Mouse (Mus musculus): ENCODE measurements at regions not wholly inside any gene's neighbourhood (a gene's known extent, or its start where the extent isn't known, plus 50 kb on each side); places are given as distances from the start of the nearest gene placed in this dataset.
A peak's percentile ranks its signal among the peaks of the same experiment; 100 is the strongest.

DNA sequence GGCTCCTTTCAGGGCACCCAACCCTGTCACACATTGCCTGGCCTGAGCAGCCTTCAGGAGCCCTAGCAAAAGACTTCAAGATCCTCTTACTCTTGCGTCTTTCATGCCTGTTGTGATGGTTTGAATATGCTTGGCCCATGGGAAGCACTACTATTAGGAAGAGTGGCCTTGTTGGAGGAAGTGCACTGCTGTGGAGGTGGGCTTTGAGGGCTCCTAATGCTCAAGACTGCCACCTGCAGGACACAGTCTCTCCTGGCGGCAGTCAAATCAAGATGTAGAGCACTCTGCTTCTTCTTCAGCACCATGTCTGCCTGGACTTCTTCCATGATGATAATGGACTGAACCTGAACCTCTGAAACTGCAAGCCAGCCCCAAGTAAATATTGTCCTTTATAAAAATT, 73.0 kb downstream of the Tsen15 start:
- Histone ChIP-seq H3K9me3 (no peaks in the 10 kb centered on the region), H3K4me2 (no peak overlapping the region), H3K4me1 (no peaks in the 10 kb centered on the region), H3K9ac (no peak overlapping the region), H3K36me3 (no peaks in the 10 kb centered on the region), H3K27ac (replicated peaks) (no peak overlapping the region), H3K4me3 (no peak overlapping the region), H3K27me3 (replicated peaks) (no peaks in the 10 kb centered on the region)
- no peak for ATAC-seq (ENCODE audit: extremely low read depth, insufficient number of reproducible peaks, low FRiP score, low TSS enrichment)
- 65% methylated on average over 2 of the region's 2 CpGs for WGBS

DNA sequence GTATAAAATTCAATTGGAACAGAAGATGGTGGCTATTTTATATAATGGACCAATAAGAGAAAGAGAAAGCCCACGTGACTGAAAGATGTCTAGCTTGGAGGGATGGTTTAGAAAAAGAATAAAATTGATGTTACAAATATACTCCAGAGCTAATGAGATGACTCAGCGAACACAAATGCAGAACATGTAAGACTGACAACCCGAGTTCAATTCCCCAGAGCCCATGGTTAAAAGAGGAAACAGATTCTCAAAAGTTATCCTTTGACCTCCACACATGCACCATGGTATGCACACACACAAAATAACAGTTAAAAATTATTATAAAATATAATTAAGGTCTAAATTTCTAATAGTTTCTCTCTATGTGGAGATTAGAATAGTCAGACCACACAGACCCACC, 81.0 kb downstream of the Tsen15 start:
- WGBS = 79% methylated on average over 3 of the region's 3 CpGs
- no peaks in the 10 kb centered on the region for H3K9me3 ChIP-seq
- H3K27ac ChIP-seq (replicated peaks) = peak overlapping the region; percentile 94
- no peak overlapping the region for H3K4me2 ChIP-seq
- no peaks in the 10 kb centered on the region for H3K27me3 ChIP-seq (replicated peaks)
- no peak overlapping the region for H3K4me3 ChIP-seq
- ATAC-seq (ENCODE audit: extremely low read depth, insufficient number of reproducible peaks, low FRiP score, low TSS enrichment) = no peak
- no peak overlapping the region for H3K9ac ChIP-seq
- peaks cover 30% of the 10 kb centered on the region for H3K4me1 ChIP-seq
- H3K36me3 ChIP-seq = no peaks in the 10 kb centered on the region

- WGBS = 36% methylated on average over 14 of the region's 14 CpGs
- Histone ChIP-seq H3K4me2 (peak overlapping the region; percentile 54), H3K4me3 (no peak overlapping the region)
These were observed 81.9 kb downstream of the Tsen15 start for GRCm38 (mm10) chr1:152304487-152305130.

DNA sequence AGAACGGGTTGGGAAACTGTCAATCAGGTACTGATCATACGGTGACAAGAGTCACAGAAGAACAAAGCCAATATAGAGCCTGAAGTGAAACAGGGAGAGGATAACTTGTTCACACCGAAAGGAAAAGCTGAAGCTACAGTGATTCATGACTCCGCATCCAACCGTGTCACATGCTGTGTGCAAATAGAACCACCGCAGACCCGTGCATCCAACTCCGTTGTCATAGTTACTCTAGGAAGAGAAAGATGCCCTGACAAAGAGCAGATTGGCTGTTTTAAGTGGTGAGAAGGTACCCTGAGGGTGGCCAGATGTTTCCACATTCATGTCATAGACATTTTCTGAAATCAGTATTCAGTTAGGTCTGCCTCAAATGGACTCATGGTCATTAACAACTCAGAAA, 85.1 kb downstream of the Tsen15 start:
- Histone ChIP-seq H3K4me1 (peaks cover 30% of the 10 kb centered on the region), H3K36me3 (no peaks in the 10 kb centered on the region), H3K4me3 (no peak overlapping the region), H3K9me3 (no peaks in the 10 kb centered on the region), H3K9ac (no peak overlapping the region), H3K4me2 (no peak overlapping the region), H3K27ac (replicated peaks) (no peak overlapping the region), H3K27me3 (replicated peaks) (no peaks in the 10 kb centered on the region)
- ATAC-seq (ENCODE audit: extremely low read depth, insufficient number of reproducible peaks, low FRiP score, low TSS enrichment) = no peak
- WGBS = 86% methylated on average over 8 of the region's 8 CpGs

More at GRCm38 (mm10) chr1:152304487-152305130, 81.9 kb downstream of the Tsen15 start:
- Histone ChIP-seq H3K27me3 (replicated peaks) (no peaks in the 10 kb centered on the region), H3K9me3 (no peaks in the 10 kb centered on the region), H3K27ac (replicated peaks) (peak overlapping the region; percentile 94), H3K4me1 (peaks cover 30% of the 10 kb centered on the region), H3K9ac (peak overlapping the region; percentile 47), H3K36me3 (no peaks in the 10 kb centered on the region)
- no peak; the same call in 1 of the 2 replicates for ATAC-seq (ENCODE audit: extremely low read depth, insufficient number of reproducible peaks, low FRiP score, low TSS enrichment)

DNA sequence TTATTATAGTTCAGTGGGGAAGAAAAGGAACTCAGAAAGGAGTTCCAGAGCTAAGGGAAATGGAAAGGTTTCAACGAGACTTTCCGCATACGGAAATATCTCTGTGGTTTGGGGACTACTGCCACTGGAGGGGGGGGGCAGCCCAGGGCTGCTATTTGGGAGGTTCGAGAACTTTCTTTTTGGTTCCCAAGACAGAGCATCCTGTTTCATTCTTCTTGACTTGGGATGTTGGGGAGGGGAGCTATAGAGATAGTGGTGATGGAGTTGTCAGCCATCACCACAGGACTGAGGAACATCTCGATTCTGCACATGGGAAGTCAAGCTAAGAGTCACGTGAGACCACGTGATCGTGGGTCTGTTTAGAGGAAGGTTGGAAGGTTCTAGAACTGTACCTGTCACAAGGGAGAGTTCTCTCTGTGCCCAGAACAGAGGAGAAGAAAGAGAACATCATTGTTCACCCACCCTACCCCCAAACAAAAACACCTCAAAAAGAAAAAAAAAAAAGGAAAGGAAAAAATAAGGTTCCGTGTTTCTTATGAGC, 94.2 kb downstream of the Tsen15 start:
- Histone ChIP-seq H3K36me3 (no peaks in the 10 kb centered on the region), H3K27me3 (replicated peaks) (no peaks in the 10 kb centered on the region; the same call in 1 of the 2 replicates)

GRCm38 (mm10) chr1:152290768-152291167, 95.7 kb downstream of the Tsen15 start:
- peak overlapping the region; percentile 18; the same call in 1 of the 2 replicates for H3K4me3 ChIP-seq
- H3K9ac ChIP-seq = peak overlapping the region; percentile 28; the same call in 1 of the 2 replicates
- H3K4me2 ChIP-seq = peak overlapping the region; percentile 46

More for the DNA sequence above, 94.2 kb downstream of the Tsen15 start:
- ATAC-seq (ENCODE audit: extremely low read depth, insufficient number of reproducible peaks, low FRiP score, low TSS enrichment) = no peak
- H3K9ac ChIP-seq = no peak overlapping the region
- H3K9me3 ChIP-seq = no peaks in the 10 kb centered on the region
- no peak overlapping the region for H3K4me3 ChIP-seq
- H3K4me1 ChIP-seq = peaks cover 16% of the 10 kb centered on the region
- no peak overlapping the region for H3K27ac ChIP-seq (replicated peaks)
- no peak overlapping the region for H3K4me2 ChIP-seq
- WGBS = 71% methylated on average over 9 of the region's 9 CpGs

DNA sequence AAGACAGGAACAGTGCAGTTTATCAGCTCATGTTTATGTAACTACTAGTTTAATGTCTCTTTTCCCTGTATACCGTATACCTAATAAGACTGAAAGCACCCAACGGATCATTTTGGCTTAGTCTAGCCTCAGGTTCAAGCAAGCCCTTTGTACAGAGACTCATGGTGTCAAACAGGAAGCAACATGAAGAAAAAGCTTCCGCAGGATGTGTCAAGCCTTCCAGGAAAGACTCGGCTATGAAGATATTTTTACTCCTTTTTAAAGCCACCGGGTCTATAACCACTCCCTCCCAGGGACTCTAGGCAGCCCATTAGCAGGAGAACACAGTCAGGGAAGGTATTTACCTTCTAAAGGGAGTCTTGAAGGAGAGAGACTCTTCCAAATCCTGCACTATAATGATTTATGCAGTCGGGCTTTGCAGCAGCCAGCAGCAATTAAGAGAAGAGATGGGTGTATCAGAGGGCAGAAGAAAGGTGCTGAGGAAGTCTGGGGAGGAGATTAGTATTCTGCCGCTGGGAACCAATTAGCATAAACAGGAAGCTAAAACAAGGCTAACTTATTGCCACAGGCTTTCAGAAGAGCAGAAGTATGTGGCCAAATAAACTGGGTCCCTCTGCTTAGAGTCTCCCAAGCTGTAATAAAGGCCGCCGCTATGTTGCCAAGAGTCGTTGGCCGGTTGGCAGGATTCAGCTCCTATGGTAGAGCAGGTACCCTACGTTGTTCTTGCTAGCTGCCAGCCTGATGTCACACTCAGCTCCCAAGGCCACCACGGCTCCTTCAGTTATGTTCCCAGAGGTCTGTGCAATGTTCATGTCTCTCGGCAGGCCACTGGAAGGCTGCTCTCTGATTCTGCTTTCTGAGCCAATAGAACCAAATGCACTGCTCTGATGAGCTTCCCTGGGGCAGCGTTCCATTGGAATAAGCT, 98.7 kb downstream of the Tsen15 start:
- no peak overlapping the region for H3K4me3 ChIP-seq
- 59% methylated on average over 15 of the region's 15 CpGs for WGBS
- H3K9me3 ChIP-seq = no peaks in the 10 kb centered on the region
- H3K9ac ChIP-seq = no peak overlapping the region
- ATAC-seq (ENCODE audit: extremely low read depth, insufficient number of reproducible peaks, low FRiP score, low TSS enrichment) = no peak
- peaks cover 16% of the 10 kb centered on the region for H3K4me1 ChIP-seq
- no peaks in the 10 kb centered on the region for H3K27me3 ChIP-seq (replicated peaks)
- H3K36me3 ChIP-seq = no peaks in the 10 kb centered on the region
- H3K4me2 ChIP-seq = no peak overlapping the region
- H3K27ac ChIP-seq (replicated peaks) = no peak overlapping the region

More at GRCm38 (mm10) chr1:152290768-152291167, 95.7 kb downstream of the Tsen15 start:
- H3K36me3 ChIP-seq = no peaks in the 10 kb centered on the region
- ATAC-seq (ENCODE audit: extremely low read depth, insufficient number of reproducible peaks, low FRiP score, low TSS enrichment) = no peak
- 38% methylated on average over 7 of the region's 7 CpGs for WGBS
- no peaks in the 10 kb centered on the region; the same call in 1 of the 2 replicates for H3K27me3 ChIP-seq (replicated peaks)
- peaks cover 16% of the 10 kb centered on the region for H3K4me1 ChIP-seq
- no peaks in the 10 kb centered on the region for H3K9me3 ChIP-seq
- no peak overlapping the region for H3K27ac ChIP-seq (replicated peaks)

- H3K27ac ChIP-seq (replicated peaks) = no peak overlapping the region
- 78% methylated on average over 8 of the region's 8 CpGs for WGBS
- no peak overlapping the region for H3K4me3 ChIP-seq
- no peaks in the 10 kb centered on the region for H3K9me3 ChIP-seq
- H3K4me2 ChIP-seq = no peak overlapping the region
- no peak overlapping the region for H3K9ac ChIP-seq
- H3K4me1 ChIP-seq = peaks cover 16% of the 10 kb centered on the region
- ATAC-seq (ENCODE audit: extremely low read depth, insufficient number of reproducible peaks, low FRiP score, low TSS enrichment) = no peak
- H3K36me3 ChIP-seq = no peaks in the 10 kb centered on the region
- H3K27me3 ChIP-seq (replicated peaks) = no peaks in the 10 kb centered on the region
These were observed 99.8 kb downstream of the Tsen15 start for GRCm38 (mm10) chr1:152286677-152287076.

GRCm38 (mm10) chr1:152282106-152282505, 104.4 kb downstream of the Tsen15 start:
- ATAC-seq (ENCODE audit: extremely low read depth, insufficient number of reproducible peaks, low FRiP score, low TSS enrichment) = no peak
- Histone ChIP-seq H3K27me3 (replicated peaks) (no peaks in the 10 kb centered on the region), H3K27ac (replicated peaks) (no peak overlapping the region), H3K4me1 (peaks cover 3% of the 10 kb centered on the region; the same call in 1 of the 2 replicates), H3K9me3 (peaks cover 4% of the 10 kb centered on the region), H3K4me3 (no peak overlapping the region), H3K36me3 (no peaks in the 10 kb centered on the region), H3K9ac (no peak overlapping the region), H3K4me2 (no peak overlapping the region)
- WGBS = 88% methylated on average over 11 of the region's 11 CpGs

- H3K36me3 ChIP-seq = no peaks in the 10 kb centered on the region
- H3K9ac ChIP-seq = no peak overlapping the region
- 65% methylated on average over 8 of the region's 8 CpGs for WGBS
- H3K27me3 ChIP-seq (replicated peaks) = no peaks in the 10 kb centered on the region
- peaks cover 4% of the 10 kb centered on the region for H3K9me3 ChIP-seq
- H3K4me3 ChIP-seq = no peak overlapping the region
- H3K27ac ChIP-seq (replicated peaks) = no peak overlapping the region
- H3K4me1 ChIP-seq = peaks cover 3% of the 10 kb centered on the region; the same call in 1 of the 2 replicates
- ATAC-seq (ENCODE audit: extremely low read depth, insufficient number of reproducible peaks, low FRiP score, low TSS enrichment) = no peak
- H3K4me2 ChIP-seq = no peak overlapping the region
These were observed 105.3 kb downstream of the Tsen15 start for GRCm38 (mm10) chr1:152281201-152281600.

GRCm38 (mm10) chr1:152280014-152280413, 106.5 kb downstream of the Tsen15 start:
- Histone ChIP-seq H3K9me3 (peaks cover 4% of the 10 kb centered on the region), H3K27me3 (replicated peaks) (no peaks in the 10 kb centered on the region), H3K4me1 (peaks cover 3% of the 10 kb centered on the region; the same call in 1 of the 2 replicates), H3K4me2 (no peak overlapping the region), H3K36me3 (no peaks in the 10 kb centered on the region), H3K4me3 (no peak overlapping the region), H3K27ac (replicated peaks) (no peak overlapping the region), H3K9ac (no peak overlapping the region)
- 36% methylated on average over 1 of the region's 1 CpGs for WGBS
- ATAC-seq (ENCODE audit: extremely low read depth, insufficient number of reproducible peaks, low FRiP score, low TSS enrichment) = no peak
